Mouse (Mus musculus) heart, adult 2 months (tissue): ENCODE results near the gene Nmu. TPM values are rescaled to one million over a fixed set of nuclear protein-coding genes. Genes with fewer than 3 reads are reported as not detected.

Experiments
- DNase-seq, 2 experiments: peaks; one replicate each; pipeline ENCODE4 v3.0.0; 2021
- H3K27ac ChIP-seq: fragments of 200-600 bp; 2 replicates; pipeline ENCODE4 v1.8.1; 2022
- H3K27me3 ChIP-seq: fragments of 200-500 bp; 2 replicates; pipeline ENCODE4 v1.6.1; 2012; ENCODE audit warnings: mild to moderate bottlenecking, low read length, inconsistent platforms, mixed read lengths; ENCODE audit not compliant: control insufficient read depth, insufficient read depth
- H3K36me3 ChIP-seq: fragments of 200-500 bp; 2 replicates; pipeline ENCODE4 v1.6.1; 2012; ENCODE audit warnings: low read length, inconsistent platforms; ENCODE audit not compliant: control insufficient read depth, insufficient read depth
- H3K4me1 ChIP-seq: fragments of 200-500 bp; 2 replicates; pipeline ENCODE4 v1.6.1; 2011; ENCODE audit warnings: low read length; ENCODE audit not compliant: control insufficient read depth, insufficient read depth
- H3K4me3 ChIP-seq: fragments of 200-600 bp; 2 replicates; pipeline ENCODE4 v1.8.1; 2022
- H3K79me2 ChIP-seq: fragments of 200-500 bp; replicated peaks from 2 replicates; pipeline ENCODE4 v1.6.1; 2012; ENCODE audit warnings: mild to moderate bottlenecking, inconsistent platforms, low read length, moderate library complexity, mixed read lengths; ENCODE audit not compliant: control insufficient read depth, insufficient read depth
- H3K9ac ChIP-seq: fragments of 200-500 bp; 2 replicates; pipeline ENCODE4 v1.6.1; 2012; ENCODE audit warnings: low read depth, mild to moderate bottlenecking, control low read depth, inconsistent platforms, low read length, mixed read lengths
- CTCF ChIP-seq: fragments of 200-600 bp; IDR thresholded peaks from 2 replicates; pipeline ENCODE4 v1.8.1; 2022; ENCODE audit warnings: antibody characterized with exemption, mild to moderate bottlenecking, moderate library complexity
- EP300 ChIP-seq: fragments of 200-500 bp; IDR thresholded peaks from 2 replicates; pipeline ENCODE4 v1.6.1; 2011; ENCODE audit warnings: low read depth, low read length, control low read depth; ENCODE audit not compliant: insufficient read depth
- POLR2A ChIP-seq: fragments of 200-500 bp; IDR thresholded peaks from 2 replicates; pipeline ENCODE4 v1.6.1; 2011; ENCODE audit warnings: mild to moderate bottlenecking, low read depth, low read length, control low read depth; ENCODE audit not compliant: insufficient read depth
- WGBS: fragments of 180-500 bp; shearing (Covaris S2); methylation state at CpG from one replicate; pipeline ENCODE4 v1.1.7; 2018; 5-methylcytosine and 5-hydroxymethylcytosine counted together
- intact Hi-C: fragments of 180-260 bp; cut with DNase I; formaldehyde crosslinking; loops from one replicate; pipeline ENCODE4 v1.15.1; 2025
- long read RNA-seq: library from polyadenylated mRNA; stranded (forward); transcript quantifications from one replicate; pipeline ENCODE4 v2.0.0, GENCODE M21; 2021
- polyA plus RNA-seq: library from polyadenylated mRNA; depleted of rRNA; stranded (reverse); fragments of >200 nt; gene quantifications from 2 replicates; pipeline ENCODE4 v1.2.3, GENCODE M21; 2012; rRNA removed
- total RNA-seq, 2 experiments: library from RNA; stranded (reverse); gene quantifications; 2 replicates each; pipeline ENCODE4 v1.2.3; 2021

Gene Nmu
- total RNA-seq (not detected), polyA plus RNA-seq (not detected in 2 replicates)
- long read RNA-seq = 0 reads

GRCm38 (mm10) chr5:76363453-76364104, at the start of gene Nmu:
TSS of gene Nmu (minus strand) at chr5:76363788.
- intact Hi-C loops = no loop called here
- no peak within 1 kb of the TSS for H3K27ac ChIP-seq
- TF ChIP-seq CTCF (no peak), POLR2A (no peak), EP300 (no peak)
- 7% methylated on average over 35 of the region's 35 CpGs for WGBS
- DNase-seq = no peak
- H3K4me1 ChIP-seq = no peaks in the 10 kb centered on the region
- H3K36me3 ChIP-seq = no peaks in the 10 kb centered on the region
- H3K4me3 ChIP-seq = no peak within 1 kb of the TSS
- H3K79me2 ChIP-seq = no peaks in the 10 kb centered on the region
- H3K27me3 ChIP-seq = peaks cover 6% of the 10 kb centered on the region
- no peak within 1 kb of the TSS for H3K9ac ChIP-seq

DNA sequence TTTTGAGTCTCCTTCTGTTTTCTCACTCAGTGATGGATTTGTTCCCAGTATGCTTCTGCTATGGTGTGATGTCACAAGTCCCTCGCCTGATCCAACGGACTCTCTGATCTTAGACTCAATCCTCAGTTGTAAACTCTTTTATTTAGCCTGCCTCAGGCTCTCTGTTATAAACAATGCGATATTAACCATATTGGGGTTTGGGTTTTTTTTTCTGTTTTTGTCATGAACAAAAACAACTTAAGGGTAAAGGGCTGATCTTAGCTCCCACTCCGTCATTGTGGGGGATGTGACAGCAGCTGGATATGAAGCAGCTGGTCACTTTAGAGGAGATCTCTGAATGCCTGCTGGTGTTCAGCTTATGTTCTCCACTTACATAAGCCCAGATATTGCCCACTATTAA, 48.1 kb upstream of the Nmu start:
- H3K79me2 ChIP-seq = no peaks in the 10 kb centered on the region
- DNase-seq = no peak
- no peaks in the 10 kb centered on the region for H3K4me1 ChIP-seq
- H3K9ac ChIP-seq = no peak overlapping the region
- no peaks in the 10 kb centered on the region for H3K27me3 ChIP-seq
- TF ChIP-seq CTCF (no peak), EP300 (no peak), POLR2A (no peak)
- no peak overlapping the region for H3K4me3 ChIP-seq
- no peaks in the 10 kb centered on the region for H3K36me3 ChIP-seq
- intact Hi-C loops = loop anchor here (2.0 to 10.0 kb wide), 2 partner anchors 267 to 549 kb away; partner anchors contain the start of gene Srd5a3
- 72% methylated on average over 4 of the region's 4 CpGs for WGBS
- H3K27ac ChIP-seq = no peak overlapping the region

DNA sequence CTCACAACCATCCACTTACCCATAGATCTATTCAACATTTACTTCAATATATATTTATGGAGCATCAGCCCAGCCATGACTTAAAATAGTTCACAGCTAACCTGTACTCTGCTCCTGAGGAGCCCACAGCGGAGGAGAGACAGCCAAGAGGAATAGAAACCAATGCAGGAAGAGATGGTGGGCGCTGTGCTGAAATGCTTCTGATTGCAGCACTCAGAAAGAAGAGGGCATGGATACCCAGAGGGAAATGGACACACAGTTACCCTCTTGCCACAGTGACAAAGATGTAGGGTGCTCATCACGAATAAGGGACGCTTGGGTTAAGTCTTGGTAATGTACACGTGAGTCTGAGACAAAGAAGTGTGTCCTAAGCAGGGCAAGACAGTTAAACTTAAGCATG, 30.8 kb upstream of the Nmu start:
- Histone ChIP-seq H3K9ac (no peak overlapping the region), H3K4me1 (no peaks in the 10 kb centered on the region), H3K79me2 (no peaks in the 10 kb centered on the region), H3K27ac (no peak overlapping the region), H3K27me3 (no peaks in the 10 kb centered on the region), H3K4me3 (no peak overlapping the region), H3K36me3 (no peaks in the 10 kb centered on the region)
- WGBS = 93% methylated on average over 5 of the region's 5 CpGs
- intact Hi-C loops = no loop called here
- DNase-seq = no peak
- TF ChIP-seq POLR2A = no peak
- TF ChIP-seq EP300 = no peak
- TF ChIP-seq CTCF = no peak

DNA sequence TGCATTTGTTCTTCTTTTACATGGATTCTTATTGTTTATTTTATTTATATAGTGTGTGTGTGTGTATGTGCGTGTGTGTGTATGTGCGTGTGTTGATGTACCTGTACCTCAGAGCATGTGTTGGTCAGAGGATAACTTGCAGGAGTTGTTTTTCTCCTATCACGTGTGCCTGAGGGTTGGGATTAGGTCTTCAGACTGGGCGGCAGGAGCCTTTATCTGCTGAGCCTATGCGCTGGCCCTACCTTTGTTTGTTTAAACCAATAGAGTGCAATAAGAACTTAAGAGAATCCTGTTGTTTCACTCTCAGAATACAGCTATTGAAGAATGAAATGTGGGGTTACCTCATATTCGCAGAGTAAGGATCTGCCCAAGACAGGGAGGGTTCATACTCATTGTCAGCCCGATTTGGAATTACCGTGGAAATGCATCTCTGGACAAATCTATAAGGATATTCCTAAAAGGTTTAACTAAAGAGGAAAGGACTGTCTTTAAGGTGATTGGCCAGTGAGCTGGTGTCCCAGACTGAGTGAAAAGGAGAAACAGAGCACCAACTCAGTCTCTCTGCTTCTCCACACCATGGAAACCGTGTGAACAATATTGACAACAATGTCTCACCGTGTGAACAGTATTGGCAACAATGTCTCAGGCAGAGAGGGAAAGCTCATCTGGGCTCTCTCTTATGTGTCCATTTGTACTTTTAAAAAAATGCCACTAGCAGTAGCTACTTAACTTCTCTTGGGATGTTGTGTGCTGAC, 25.6 kb upstream of the Nmu start:
- no peak overlapping the region for H3K9ac ChIP-seq
- H3K4me3 ChIP-seq = no peak overlapping the region
- intact Hi-C loops = no loop called here
- no peak overlapping the region for H3K27ac ChIP-seq
- no peaks in the 10 kb centered on the region for H3K36me3 ChIP-seq
- H3K4me1 ChIP-seq = no peaks in the 10 kb centered on the region
- H3K79me2 ChIP-seq = no peaks in the 10 kb centered on the region
- TF ChIP-seq POLR2A = no peak
- no peak for TF ChIP-seq CTCF
- no peak for TF ChIP-seq EP300
- no peaks in the 10 kb centered on the region for H3K27me3 ChIP-seq
- DNase-seq = no peak
- 88% methylated on average over 10 of the region's 10 CpGs for WGBS

DNA sequence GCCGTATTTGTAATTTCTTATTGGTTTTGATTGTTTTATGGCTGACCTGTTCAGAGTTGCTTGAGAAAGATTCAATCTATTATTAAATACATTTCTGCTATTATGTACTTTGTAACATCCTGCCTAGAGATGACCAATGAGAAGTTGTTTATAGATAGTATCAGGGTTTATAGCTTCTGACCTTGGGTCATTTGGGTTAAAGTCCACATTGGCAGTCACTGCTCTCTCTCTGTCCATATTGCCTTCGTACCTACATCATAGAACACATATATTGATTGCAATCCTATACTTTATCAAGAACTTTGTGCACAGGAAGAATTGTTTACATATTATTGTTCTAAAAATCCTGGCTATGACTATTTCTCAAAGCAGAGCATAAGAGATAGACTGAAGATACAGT, 24.9 kb upstream of the Nmu start:
- Histone ChIP-seq H3K36me3 (no peaks in the 10 kb centered on the region), H3K27ac (no peak overlapping the region), H3K27me3 (no peaks in the 10 kb centered on the region), H3K4me3 (no peak overlapping the region), H3K4me1 (no peaks in the 10 kb centered on the region), H3K79me2 (no peaks in the 10 kb centered on the region), H3K9ac (no peak overlapping the region)
- no peak for TF ChIP-seq POLR2A
- TF ChIP-seq CTCF = no peak
- no peak for TF ChIP-seq EP300
- intact Hi-C loops = no loop called here
- 94% methylated on average over 2 of the region's 2 CpGs for WGBS
- no peak for DNase-seq

- WGBS = 68% methylated on average over 6 of the region's 6 CpGs
- no peaks in the 10 kb centered on the region for H3K27me3 ChIP-seq
- intact Hi-C loops = no loop called here
Measured at GRCm38 (mm10) chr5:76383673-76384072, 20.1 kb upstream of the Nmu start.

More at GRCm38 (mm10) chr5:76383673-76384072, 20.1 kb upstream of the Nmu start:
- H3K4me3 ChIP-seq = no peak overlapping the region
- H3K9ac ChIP-seq = no peak overlapping the region
- H3K36me3 ChIP-seq = no peaks in the 10 kb centered on the region
- no peaks in the 10 kb centered on the region for H3K79me2 ChIP-seq
- no peaks in the 10 kb centered on the region for H3K4me1 ChIP-seq
- H3K27ac ChIP-seq = no peak overlapping the region
- no peak for TF ChIP-seq EP300
- no peak for DNase-seq
